Mouse (Mus musculus): ENCODE data around the gene Hcar1. TPM values are rescaled to one million over a fixed set of nuclear protein-coding genes. Genes with fewer than 3 reads are reported as not detected.

Gene Hcar1
- polyA plus RNA-seq, 1 experiment from 2014 or later, result 0.50 TPM

GRCm38 (mm10) chr5:123827659-123828091 is 52.1 kb downstream of the Hcar1 start:
- no peaks in the 10 kb centered on the region for H3K9me3 ChIP-seq (replicated peaks)
- no peak overlapping the region for H3K9ac ChIP-seq
- ATAC-seq (ENCODE audit: low FRiP score), result no peak
- no peaks in the 10 kb centered on the region for H3K4me1 ChIP-seq
- no peaks in the 10 kb centered on the region for H3K36me3 ChIP-seq
- H3K27me3 ChIP-seq, result no peaks in the 10 kb centered on the region
- no peak overlapping the region for H3K27ac ChIP-seq
- H3K4me3 ChIP-seq, result no peak overlapping the region
- no peak overlapping the region for H3K4me2 ChIP-seq (replicated peaks)
- WGBS, result 75% methylated on average over 6 of the region's 6 CpGs

Other genes starting within 250 kb of the Hcar1 start
- gene Clip1, start 195.4 kb downstream of the Hcar1 start, polyA plus RNA-seq (2016; fragmentation: Nextera tagmentation; extraction: Ambion mirVana), result 71.4 and 74.6 TPM in 2 replicates
- 80.2 and 90.5 TPM in 2 replicates for gene Zcchc8, start 158.9 kb downstream of the Hcar1 start, polyA plus RNA-seq (2016; fragmentation: Nextera tagmentation; extraction: Ambion mirVana)
- 166 and 182 TPM in 2 replicates for gene Rsrc2, start 130.6 kb downstream of the Hcar1 start, polyA plus RNA-seq (2016; fragmentation: Nextera tagmentation; extraction: Ambion mirVana)
- 26.6 and 30.4 TPM in 2 replicates for gene Kntc1, start 130.3 kb downstream of the Hcar1 start, polyA plus RNA-seq (2016; fragmentation: Nextera tagmentation; extraction: Ambion mirVana)
- gene Hcar2, start 14.5 kb downstream of the Hcar1 start, polyA plus RNA-seq (2016; fragmentation: Nextera tagmentation; extraction: Ambion mirVana), result not detected in 2 replicates
- 153 and 180 TPM in 2 replicates for gene Denr, start 27.2 kb upstream of the Hcar1 start, polyA plus RNA-seq (2016; fragmentation: Nextera tagmentation; extraction: Ambion mirVana)
- gene Gm43518, start 47.4 kb upstream of the Hcar1 start, polyA plus RNA-seq (2016; fragmentation: Nextera tagmentation; extraction: Ambion mirVana), result 3.4 and 4.0 TPM in 2 replicates
- 5.3 and 7.4 TPM in 2 replicates for gene Ccdc62, start 50.7 kb upstream of the Hcar1 start, polyA plus RNA-seq (2016; fragmentation: Nextera tagmentation; extraction: Ambion mirVana)
- gene Hip1r, start 93.6 kb upstream of the Hcar1 start, polyA plus RNA-seq (2016; fragmentation: Nextera tagmentation; extraction: Ambion mirVana), result 14.4 and 20.4 TPM in 2 replicates
- 70.8 and 78.6 TPM in 2 replicates for gene Vps37b, start 152.2 kb upstream of the Hcar1 start, polyA plus RNA-seq (2016; fragmentation: Nextera tagmentation; extraction: Ambion mirVana)
- gene Abcb9, start 215.8 kb upstream of the Hcar1 start, polyA plus RNA-seq (2016; fragmentation: Nextera tagmentation; extraction: Ambion mirVana), result 3.7 and 3.8 TPM in 2 replicates
- gene Ogfod2, start 232.3 kb upstream of the Hcar1 start, polyA plus RNA-seq (2016; fragmentation: Nextera tagmentation; extraction: Ambion mirVana), result 19.6 and 25.7 TPM in 2 replicates
- gene Arl6ip4, start 236.1 kb upstream of the Hcar1 start, polyA plus RNA-seq (2016; fragmentation: Nextera tagmentation; extraction: Ambion mirVana), result 86.4 and 88.8 TPM in 2 replicates

Data from hindbrain, embryonic 12.5 days (tissue).